Mouse (Mus musculus): ENCODE data around the gene Cdc42ep1. TPM values are rescaled to one million over a fixed set of nuclear protein-coding genes. Genes with fewer than 3 reads are reported as not detected.

Cdc42ep1 gene
- polyA plus RNA-seq (2017; shearing (Covaris generic)): not detected

DNA sequence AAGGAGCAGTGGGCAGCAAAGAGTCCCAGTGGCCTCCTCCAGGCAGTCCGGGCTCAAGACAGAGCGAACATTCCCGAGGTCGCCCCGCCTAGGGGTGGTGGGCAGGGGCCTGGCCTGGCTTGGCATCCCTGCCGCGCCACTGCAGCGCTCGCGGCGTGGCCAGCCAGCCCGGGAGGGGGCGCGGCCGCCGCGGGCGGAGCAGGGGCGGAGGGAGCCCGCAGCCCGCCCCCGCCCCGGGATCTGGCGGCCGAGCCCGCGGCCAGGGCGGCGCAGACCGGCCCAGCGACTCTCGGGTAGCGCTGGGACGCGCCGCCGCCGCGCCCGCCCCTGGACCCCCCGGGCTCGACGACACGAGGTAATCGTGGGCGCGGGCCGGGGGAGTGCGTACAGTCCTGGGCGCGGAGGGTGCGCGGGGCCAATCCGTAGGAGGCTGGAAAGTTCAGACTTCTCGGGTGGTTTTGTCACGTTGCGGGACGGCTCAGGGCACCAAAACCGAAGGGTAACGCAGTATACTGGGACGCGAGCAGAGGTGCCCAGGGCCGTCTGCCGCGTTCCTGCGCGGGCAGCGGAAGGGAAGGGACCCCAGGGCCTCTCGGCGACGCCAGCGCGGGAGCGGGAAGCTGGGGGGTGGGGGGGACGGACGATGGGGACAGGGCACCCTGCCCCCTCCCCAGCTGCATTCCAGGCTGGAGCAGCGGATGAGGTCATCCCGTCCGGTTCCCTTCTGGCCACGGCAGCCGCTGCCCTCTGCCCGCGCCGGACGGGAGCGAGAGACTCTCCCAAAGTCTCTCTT lies at the start of gene Cdc42ep1:
Gene Cdc42ep1 (plus strand): TSS at position 254 of the 793 bp plus-strand sequence.
- no peak for ATAC-seq

- no peak for ATAC-seq
Observed at GRCm38 (mm10) chr15:78796196-78797059, 46.0 kb upstream of the Cdc42ep1 start.

GRCm38 (mm10) chr15:78797060-78797329 lies 45.4 kb upstream of the Cdc42ep1 start:
- no peak for ATAC-seq

DNA sequence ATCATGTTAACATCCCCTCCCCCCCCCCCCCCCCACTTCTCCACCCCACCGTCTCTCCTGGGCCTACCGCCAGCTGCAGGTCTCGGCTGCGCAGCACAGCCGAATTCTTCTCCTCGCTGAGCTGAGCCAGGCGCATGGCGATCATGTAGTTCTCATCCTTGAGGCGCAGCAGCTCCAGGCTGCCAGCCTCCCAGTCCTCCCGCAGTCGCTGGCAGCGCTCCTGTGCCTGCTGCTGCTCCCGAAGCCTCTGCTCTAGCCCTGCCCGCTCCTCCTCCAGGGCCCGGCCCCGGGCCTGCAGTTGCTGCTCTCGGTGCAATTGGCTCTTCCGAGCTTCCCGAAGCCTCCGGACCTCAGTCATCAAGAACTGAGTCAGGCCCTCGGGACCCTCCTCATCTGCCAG lies 43.4 kb upstream of the Cdc42ep1 start:
- ATAC-seq: no peak

GRCm38 (mm10) chr15:78801571-78801970 lies 40.9 kb upstream of the Cdc42ep1 start:
- ATAC-seq: no peak

- ATAC-seq: no peak
Observed at GRCm38 (mm10) chr15:78801971-78802741, 40.3 kb upstream of the Cdc42ep1 start.

DNA sequence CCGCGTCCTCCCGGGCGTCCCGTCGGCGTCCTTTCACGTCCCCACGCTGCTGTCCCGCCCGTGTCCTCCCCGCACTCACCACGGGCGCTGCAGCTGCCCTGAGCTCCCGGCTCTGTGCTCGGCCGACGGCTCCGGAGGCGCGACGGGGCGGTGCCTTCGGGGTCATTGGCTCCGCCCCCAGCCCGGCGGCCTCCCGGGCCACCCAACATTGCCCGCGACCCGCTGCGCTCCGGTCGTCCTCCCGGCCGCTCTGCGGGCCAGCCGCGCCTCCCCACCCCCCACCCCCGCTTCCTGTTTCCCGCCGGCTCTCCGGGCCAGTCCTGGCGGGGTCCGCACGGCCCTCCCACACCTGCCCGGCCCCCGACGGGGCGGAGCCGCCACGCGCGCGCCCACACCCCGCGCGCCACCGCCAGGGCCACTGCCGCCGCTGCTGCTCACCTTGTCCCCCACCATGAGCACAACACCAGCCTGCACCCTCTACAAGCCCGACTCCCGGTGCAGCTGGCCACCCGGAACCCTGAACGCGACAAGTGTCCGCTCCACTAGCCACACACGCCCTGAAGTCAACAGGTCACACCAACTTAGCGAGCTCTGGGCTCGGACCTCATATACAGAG lies 39.5 kb upstream of the Cdc42ep1 start, which contains the start of gene Card10:
Gene Card10 (minus strand): TSS at position 267 of the 616 bp plus-strand sequence.
- ATAC-seq: peak; percentile 28

DNA sequence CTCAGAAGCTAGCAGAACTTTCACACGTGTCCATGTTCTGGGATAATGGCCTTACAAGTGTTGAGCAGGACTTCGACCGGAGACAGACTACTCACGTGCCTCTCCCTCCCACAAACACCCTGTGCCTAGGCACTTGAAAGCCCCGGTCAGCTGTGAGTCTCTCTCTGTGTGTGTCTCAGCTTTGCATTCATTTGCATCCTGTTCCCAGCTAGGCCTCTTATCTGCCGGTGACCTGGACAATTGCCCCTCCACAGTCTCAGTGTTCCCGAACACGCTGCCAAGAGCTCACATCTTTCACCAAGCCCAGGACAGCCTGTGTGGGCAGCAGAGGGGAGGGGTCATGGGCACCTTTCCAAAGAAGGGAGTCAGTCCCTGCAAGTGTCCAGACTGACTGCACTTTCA lies 38.9 kb upstream of the Cdc42ep1 start:
- no peak for ATAC-seq

DNA sequence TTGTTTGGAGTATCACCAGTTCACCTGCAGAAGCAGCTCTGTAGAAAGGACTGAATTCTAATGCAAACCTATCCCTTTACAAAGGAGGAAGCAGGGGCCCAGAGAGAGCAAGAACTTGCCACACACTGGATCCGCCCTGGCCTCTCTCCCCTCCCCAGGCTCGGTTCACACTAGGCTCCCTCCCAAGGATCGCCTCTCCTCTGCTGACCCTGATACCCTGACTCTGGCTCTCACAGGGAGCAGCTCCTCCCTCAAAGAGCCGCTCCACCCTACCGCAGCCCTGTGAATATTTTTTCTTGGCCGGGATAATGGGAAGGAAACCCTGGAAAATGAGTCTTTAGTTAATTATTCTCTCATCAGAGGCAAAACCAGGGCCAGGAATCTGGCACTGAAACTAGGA lies 38.1 kb upstream of the Cdc42ep1 start:
- ATAC-seq: no peak

- ATAC-seq: no peak
Observed at GRCm38 (mm10) chr15:78805351-78805750, 37.1 kb upstream of the Cdc42ep1 start.

- no peak for ATAC-seq
Observed at GRCm38 (mm10) chr15:78806614-78807013, 35.8 kb upstream of the Cdc42ep1 start.

DNA sequence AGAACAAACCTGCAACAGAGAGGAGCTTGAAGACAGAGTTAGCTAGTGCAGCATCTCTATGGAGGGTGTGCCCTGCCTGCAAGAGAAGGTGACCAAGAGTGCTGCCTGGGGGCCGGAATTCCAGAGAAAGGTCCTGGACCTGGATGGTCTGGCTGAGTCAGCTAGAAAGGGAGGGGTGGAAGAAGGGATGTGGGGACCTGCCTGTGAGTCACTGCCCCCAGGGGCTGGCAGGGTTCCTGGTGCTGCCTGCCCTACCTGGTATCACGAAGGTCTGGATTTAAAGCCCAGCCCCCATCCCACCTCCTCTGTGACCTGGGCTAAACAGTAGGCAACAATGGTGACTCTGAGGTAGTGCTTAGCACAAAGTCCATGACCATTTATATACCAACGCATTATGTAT lies 35.3 kb upstream of the Cdc42ep1 start:
- no peak for ATAC-seq

DNA sequence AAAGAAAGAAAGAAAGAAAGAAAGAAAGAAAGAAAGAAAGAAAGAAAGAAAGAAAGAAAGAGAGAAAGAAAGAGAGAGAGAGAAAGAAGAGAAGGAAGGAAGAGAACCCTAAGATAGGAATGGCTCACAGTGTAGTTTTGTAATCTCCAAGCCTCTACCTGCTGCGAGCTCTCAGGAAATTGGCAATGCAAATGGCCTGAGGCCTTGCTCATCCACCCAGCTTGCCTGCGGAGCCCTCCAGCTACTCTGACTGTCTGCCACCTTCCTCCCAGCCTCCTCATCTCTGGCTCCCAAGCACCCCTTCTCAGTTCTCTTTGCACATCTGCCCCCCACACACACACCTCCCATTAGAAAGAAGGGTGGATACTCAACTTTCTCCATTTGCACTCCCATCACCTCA lies 33.4 kb upstream of the Cdc42ep1 start:
- ATAC-seq: no peak

- ATAC-seq: no peak
Observed at GRCm38 (mm10) chr15:78809739-78810138, 32.7 kb upstream of the Cdc42ep1 start.

GRCm38 (mm10) chr15:78810146-78810545 lies 32.3 kb upstream of the Cdc42ep1 start:
- no peak for ATAC-seq

- ATAC-seq: no peak
Observed at GRCm38 (mm10) chr15:78813603-78814002, 28.8 kb upstream of the Cdc42ep1 start.

DNA sequence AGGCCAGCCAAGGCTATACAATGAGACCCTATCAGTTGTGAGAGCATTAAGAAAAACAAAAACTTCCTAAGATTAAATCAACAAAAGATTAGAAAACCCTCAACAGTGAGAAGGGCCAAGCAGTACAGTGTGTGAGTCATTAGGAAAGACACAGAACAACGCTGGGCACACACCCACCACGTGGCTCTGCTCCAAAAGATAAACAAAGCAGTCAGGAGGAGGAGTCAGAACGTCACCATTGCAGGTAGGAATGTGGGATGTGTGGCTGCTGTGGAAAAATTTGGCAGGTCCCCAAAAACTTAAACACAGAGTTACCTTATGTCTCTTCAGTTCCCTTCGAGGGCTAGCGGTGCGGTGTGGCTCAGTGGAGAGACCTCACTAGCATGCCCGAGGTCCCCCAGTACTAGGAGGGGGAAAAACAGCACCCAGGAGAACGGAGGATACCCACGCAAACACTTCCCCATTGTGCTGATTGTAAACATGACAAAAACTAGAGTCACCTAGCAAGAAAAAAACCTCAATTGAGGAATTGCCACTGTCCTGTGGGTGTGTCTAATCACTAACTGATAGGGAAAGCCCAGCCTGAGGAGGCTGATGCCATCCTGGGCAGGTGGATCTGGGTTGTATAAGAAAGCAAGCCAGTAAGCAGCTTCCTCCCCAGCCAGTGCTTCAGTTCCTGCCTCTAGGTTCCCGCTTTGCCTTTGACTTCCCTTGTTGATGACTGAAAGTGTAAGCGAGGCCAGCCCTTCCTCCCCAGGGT lies 26.9 kb upstream of the Cdc42ep1 start:
- no peak for ATAC-seq

DNA sequence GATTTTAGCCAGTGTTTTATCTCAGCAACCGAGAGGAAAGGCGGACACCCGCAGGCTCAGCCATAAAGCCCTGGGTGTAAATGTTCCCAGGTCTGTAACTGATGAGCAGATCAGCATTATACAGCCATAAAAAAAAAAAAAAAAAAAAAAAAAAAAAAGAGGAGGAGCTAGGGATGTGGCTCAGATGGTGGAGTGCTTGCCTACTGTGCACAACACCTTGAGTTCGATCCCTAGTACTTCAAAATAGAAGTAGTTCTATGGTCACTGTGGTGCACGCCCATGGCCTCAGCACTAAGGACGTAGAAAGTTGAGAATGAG lies 26.4 kb upstream of the Cdc42ep1 start:
- no peak for ATAC-seq

DNA sequence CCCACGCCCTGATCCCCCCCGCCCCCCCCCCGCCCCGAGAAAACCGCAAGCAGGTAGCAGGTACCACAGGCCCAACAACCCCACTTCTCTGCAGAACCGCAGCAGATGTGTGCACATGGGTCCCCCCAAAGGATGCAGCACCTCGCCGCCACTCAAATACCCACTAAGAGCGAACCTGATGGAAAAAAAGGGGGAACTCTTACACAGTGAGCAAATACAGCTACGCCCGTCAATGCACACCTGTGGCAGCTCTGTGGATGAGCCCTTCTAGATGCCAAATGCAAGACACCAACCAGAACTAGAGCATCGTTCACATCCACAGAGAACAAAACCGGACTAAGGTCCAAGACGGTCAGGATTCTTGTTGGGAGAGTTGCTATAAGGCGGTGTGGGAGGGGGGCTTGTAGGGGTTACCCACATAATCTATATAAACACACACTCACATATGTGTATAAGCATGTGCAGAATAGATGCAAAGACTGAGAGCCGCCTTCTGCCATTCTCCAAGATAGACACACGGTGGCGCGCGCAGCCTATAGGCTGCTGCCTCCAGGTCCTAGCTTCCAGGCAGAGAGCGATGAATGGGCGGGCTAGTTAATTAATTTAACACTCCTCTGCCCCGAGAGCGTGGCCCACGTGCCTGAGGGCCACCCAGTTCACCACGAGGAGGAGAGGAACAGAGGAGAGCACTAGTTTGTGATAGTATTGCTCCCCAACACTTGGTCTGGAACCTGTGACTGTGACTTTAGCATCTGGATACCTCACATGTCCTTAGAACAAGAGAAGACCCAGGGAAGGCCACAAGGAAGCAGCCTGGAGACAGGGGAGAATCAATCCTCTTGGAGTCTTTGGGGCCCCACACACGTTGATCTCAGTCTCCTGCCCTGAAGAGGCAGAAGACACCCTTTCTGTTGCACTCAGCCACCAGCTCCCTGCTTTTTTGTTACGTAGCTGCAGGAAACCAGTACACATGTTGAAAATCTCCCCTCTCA lies 15.9 kb upstream of the Cdc42ep1 start:
- ATAC-seq: peak; percentile 19

DNA sequence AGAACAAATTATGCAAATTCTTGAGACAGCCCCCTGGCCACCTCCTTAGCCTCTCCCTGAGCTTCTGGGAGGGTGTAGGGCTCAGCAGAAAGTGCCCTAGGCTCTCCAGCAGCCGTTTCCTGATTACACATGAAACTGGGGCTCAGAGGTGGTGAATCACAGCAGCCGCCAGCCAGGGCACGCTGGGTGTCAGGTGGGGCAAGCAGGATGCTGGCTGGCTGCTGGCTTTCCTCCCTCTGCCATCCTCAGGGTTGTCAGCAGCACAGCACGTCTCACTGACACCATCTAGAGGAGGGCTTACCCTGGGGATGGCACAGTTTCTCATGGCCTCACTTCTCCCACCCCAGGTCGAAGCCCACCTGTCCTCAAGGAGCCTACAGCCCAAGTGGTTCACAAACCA lies 14.1 kb upstream of the Cdc42ep1 start:
- peak; percentile 49 for ATAC-seq

DNA sequence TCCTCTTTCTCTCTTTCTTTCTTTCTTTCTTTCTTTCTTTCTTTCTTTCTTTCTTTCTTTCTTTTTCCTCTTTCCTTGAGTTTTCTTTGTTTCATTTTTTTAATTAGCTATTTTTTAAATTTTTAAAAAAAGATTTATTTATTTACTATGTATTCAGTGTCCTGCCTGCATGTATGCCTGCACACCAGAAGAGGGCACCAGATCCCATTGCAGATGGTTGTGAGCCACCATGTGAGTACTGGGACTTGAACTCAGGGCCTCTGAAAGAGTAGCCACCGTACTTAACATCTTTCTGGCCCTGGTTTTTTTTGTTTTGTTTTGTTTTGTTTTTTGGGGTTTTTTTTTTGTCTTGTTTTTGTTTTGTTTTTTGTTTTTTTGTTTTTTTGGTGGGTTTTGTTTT lies 12.8 kb upstream of the Cdc42ep1 start:
- no peak for ATAC-seq

Data from activated CD4-positive, CD25-positive, alpha-beta regulatory T cell, adult 4 months (primary cell).